Mouse (Mus musculus) 416B (cell line): ENCODE measurements around the gene Snx7.

Experiments
- DNase-seq: peaks from one replicate; pipeline ENCODE4 v3.0.0; 2011; ENCODE audit warnings: low read depth

Gene Snx7

GRCm38 (mm10) chr3:117868637-117869323, at the start of gene Snx7:
Gene Snx7, minus strand, starts transcription at chr3:117868936.
- no peak for DNase-seq

- DNase-seq: no peak
Measured at GRCm38 (mm10) chr3:117915420-117915819, 46.7 kb upstream of the Snx7 start.

- no peak for DNase-seq
Measured at GRCm38 (mm10) chr3:117893736-117894135, 25.0 kb upstream of the Snx7 start.

GRCm38 (mm10) chr3:117875450-117875849, 6.7 kb upstream of the Snx7 start:
- DNase-seq: no peak

GRCm38 (mm10) chr3:117873209-117873863, 4.6 kb upstream of the Snx7 start:
- no peak for DNase-seq

GRCm38 (mm10) chr3:117869324-117869715, 584 bp upstream of the Snx7 start:
- no peak for DNase-seq

GRCm38 (mm10) chr3:117868091-117868490, 645 bp downstream of the Snx7 start:
- DNase-seq: no peak

GRCm38 (mm10) chr3:117866696-117867407, 1.9 kb downstream of the Snx7 start:
- no peak for DNase-seq

- no peak for DNase-seq
Measured at GRCm38 (mm10) chr3:117865621-117866020, 3.1 kb downstream of the Snx7 start.

- DNase-seq: no peak
Measured at GRCm38 (mm10) chr3:117862951-117863350, 5.8 kb downstream of the Snx7 start.

GRCm38 (mm10) chr3:117861977-117862434, 6.7 kb downstream of the Snx7 start:
- DNase-seq: no peak

- no peak for DNase-seq
Measured at GRCm38 (mm10) chr3:117858996-117859395, 9.7 kb downstream of the Snx7 start.

- DNase-seq: no peak
Measured at GRCm38 (mm10) chr3:117853729-117854128, 15.0 kb downstream of the Snx7 start.

GRCm38 (mm10) chr3:117852054-117852361, 16.7 kb downstream of the Snx7 start:
- DNase-seq: no peak

- no peak for DNase-seq
Measured at GRCm38 (mm10) chr3:117851278-117852053, 17.3 kb downstream of the Snx7 start.

GRCm38 (mm10) chr3:117848866-117849265, 19.9 kb downstream of the Snx7 start:
- no peak for DNase-seq

- DNase-seq: no peak
Measured at GRCm38 (mm10) chr3:117842658-117843057, 26.1 kb downstream of the Snx7 start.

- no peak for DNase-seq
Measured at GRCm38 (mm10) chr3:117839867-117840545, 28.7 kb downstream of the Snx7 start.

GRCm38 (mm10) chr3:117838020-117838419, 30.7 kb downstream of the Snx7 start:
- DNase-seq: no peak

GRCm38 (mm10) chr3:117826486-117827200, 42.1 kb downstream of the Snx7 start:
- DNase-seq: no peak

GRCm38 (mm10) chr3:117823218-117823617, 45.5 kb downstream of the Snx7 start:
- DNase-seq: no peak
